Mouse (Mus musculus): ENCODE measurements at regions not wholly inside any gene's neighbourhood (a gene's known extent, or its start where the extent isn't known, plus 50 kb on each side); places are given as distances from the start of the nearest gene placed in this dataset.

DNA sequence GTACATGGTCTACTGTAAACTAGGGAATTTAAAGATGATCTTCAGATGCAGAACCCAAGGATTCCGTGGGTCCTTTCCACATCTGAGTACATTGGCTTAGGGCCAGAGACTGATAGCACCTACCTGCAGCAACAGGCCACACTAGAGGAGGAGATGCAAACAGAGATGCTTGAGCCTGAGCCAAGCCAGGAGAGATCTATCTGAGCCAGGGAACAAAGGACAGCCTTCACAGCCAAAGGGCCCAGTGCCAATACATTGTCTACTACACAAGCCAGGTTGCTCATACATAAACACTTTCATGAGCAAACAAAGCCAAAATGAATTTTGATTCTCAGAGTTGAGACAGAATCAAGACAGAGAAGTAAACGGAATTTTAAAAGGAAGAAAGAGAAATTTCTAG is 273.6 kb upstream of the Fat1 start:
- TF ChIP-seq CTCF (IDR thresholded peaks at IDR 0.05; ENCODE audit: low read depth) (no peak), EP300 (IDR thresholded peaks at IDR 0.05; ENCODE audit: low read depth) (no peak)

Data from liver, embryonic 14.5 days (tissue).